Mouse (Mus musculus) 416B (cell line): ENCODE data around the gene Slfn5.
A peak's percentile ranks its signal among the peaks of the same experiment; 100 is the strongest.
"Not testable (repeated sequence)": the region's sequence is repeated elsewhere in the genome, so short reads cannot be mapped to it uniquely, and the experiment has no call there.

Experiments used
- DNase-seq: peaks from one replicate; pipeline ENCODE4 v3.0.0; 2011; ENCODE audit warnings: low read depth

The Slfn5 gene

GRCm38 (mm10) chr11:82950736-82951481 lies at the start of gene Slfn5:
TSS of gene Slfn5 (plus strand) at chr11:82951349.
- no peak for DNase-seq

- no peak for DNase-seq
Observed at GRCm38 (mm10) chr11:82901606-82902310, 49.4 kb upstream of the Slfn5 start.

- no peak for DNase-seq
Observed at GRCm38 (mm10) chr11:82904952-82905351, 46.2 kb upstream of the Slfn5 start.

- DNase-seq = no peak
Observed at GRCm38 (mm10) chr11:82905816-82906215, 45.3 kb upstream of the Slfn5 start.

- DNase-seq = peak; percentile 91
Observed at GRCm38 (mm10) chr11:82907651-82908607, 43.2 kb upstream of the Slfn5 start, which contains the start of gene Nle1. TSS of gene Nle1 (minus strand) at chr11:82908411.

GRCm38 (mm10) chr11:82908608-82908989 lies 42.5 kb upstream of the Slfn5 start:
- no peak for DNase-seq

GRCm38 (mm10) chr11:82910250-82910649 lies 40.9 kb upstream of the Slfn5 start, which contains the start of gene Unc45b:
TSS of gene Unc45b (plus strand) at chr11:82910550.
- no peak for DNase-seq

- no peak for DNase-seq
Observed at GRCm38 (mm10) chr11:82910679-82911389, 40.3 kb upstream of the Slfn5 start.

GRCm38 (mm10) chr11:82914711-82915352 lies 36.3 kb upstream of the Slfn5 start:
- DNase-seq = peak; percentile 79

- no peak for DNase-seq
Observed at GRCm38 (mm10) chr11:82920768-82921167, 30.4 kb upstream of the Slfn5 start.

- no peak for DNase-seq
Observed at GRCm38 (mm10) chr11:82921691-82922090, 29.5 kb upstream of the Slfn5 start.

GRCm38 (mm10) chr11:82923910-82924309 lies 27.2 kb upstream of the Slfn5 start:
- DNase-seq = not testable (repeated sequence)

GRCm38 (mm10) chr11:82928897-82929632 lies 22.1 kb upstream of the Slfn5 start:
- DNase-seq = no peak

GRCm38 (mm10) chr11:82929633-82929950 lies 21.6 kb upstream of the Slfn5 start:
- no peak for DNase-seq

GRCm38 (mm10) chr11:82930391-82930955 lies 20.7 kb upstream of the Slfn5 start:
- DNase-seq = not testable (repeated sequence)

- not testable (repeated sequence) for DNase-seq
Observed at GRCm38 (mm10) chr11:82931161-82931560, 20.0 kb upstream of the Slfn5 start.

GRCm38 (mm10) chr11:82931671-82932450 lies 19.3 kb upstream of the Slfn5 start:
- not testable (repeated sequence) for DNase-seq

- DNase-seq = no peak
Observed at GRCm38 (mm10) chr11:82933186-82933585, 18.0 kb upstream of the Slfn5 start.

GRCm38 (mm10) chr11:82943336-82943735 lies 7.8 kb upstream of the Slfn5 start:
- no peak for DNase-seq
